Mouse (Mus musculus): ENCODE measurements at regions not wholly inside any gene's neighbourhood (a gene's known extent, or its start where the extent isn't known, plus 50 kb on each side); places are given as distances from the start of the nearest gene placed in this dataset.

- no peak for DNase-seq (ENCODE audit: low read depth)
- TF ChIP-seq CTCF (IDR thresholded peaks at IDR 0.05; ENCODE audit: borderline replicate concordance, extremely low read depth, insufficient read depth, insufficient read length): no peak
- no peak for TF ChIP-seq POLR2A (IDR thresholded peaks at IDR 0.05; ENCODE audit: borderline replicate concordance, extremely low read depth, insufficient read depth, insufficient read length, poor library complexity, severe bottlenecking)
Measured at GRCm38 (mm10) chr6:35608336-35608735, 68.6 kb upstream of the Mtpn start.

GRCm38 (mm10) chr6:35605100-35605499 lies 65.4 kb upstream of the Mtpn start:
- no peak for TF ChIP-seq POLR2A (IDR thresholded peaks at IDR 0.05; ENCODE audit: borderline replicate concordance, extremely low read depth, insufficient read depth, insufficient read length, poor library complexity, severe bottlenecking)
- no peak for DNase-seq (ENCODE audit: low read depth)

GRCm38 (mm10) chr6:35601373-35601772 lies 61.7 kb upstream of the Mtpn start:
- DNase-seq (ENCODE audit: low read depth): no peak
- no peak for TF ChIP-seq POLR2A (IDR thresholded peaks at IDR 0.05; ENCODE audit: borderline replicate concordance, extremely low read depth, insufficient read depth, insufficient read length, poor library complexity, severe bottlenecking)
- TF ChIP-seq CTCF (IDR thresholded peaks at IDR 0.05; ENCODE audit: borderline replicate concordance, extremely low read depth, insufficient read depth, insufficient read length): no peak

GRCm38 (mm10) chr6:35599841-35600240 lies 60.2 kb upstream of the Mtpn start:
- no peak for DNase-seq (ENCODE audit: low read depth)
- TF ChIP-seq CTCF (IDR thresholded peaks at IDR 0.05; ENCODE audit: borderline replicate concordance, extremely low read depth, insufficient read depth, insufficient read length): no peak
- no peak for TF ChIP-seq POLR2A (IDR thresholded peaks at IDR 0.05; ENCODE audit: borderline replicate concordance, extremely low read depth, insufficient read depth, insufficient read length, poor library complexity, severe bottlenecking)

- DNase-seq (ENCODE audit: low read depth): peak; percentile 69
- TF ChIP-seq POLR2A (IDR thresholded peaks at IDR 0.05; ENCODE audit: borderline replicate concordance, extremely low read depth, insufficient read depth, insufficient read length, poor library complexity, severe bottlenecking): no peak
- no peak for TF ChIP-seq CTCF (IDR thresholded peaks at IDR 0.05; ENCODE audit: borderline replicate concordance, extremely low read depth, insufficient read depth, insufficient read length)
Measured at GRCm38 (mm10) chr6:35598406-35599185, 58.9 kb upstream of the Mtpn start.

- no peak for TF ChIP-seq CTCF (IDR thresholded peaks at IDR 0.05; ENCODE audit: borderline replicate concordance, extremely low read depth, insufficient read depth, insufficient read length)
Measured at GRCm38 (mm10) chr6:35595012-35595411, 55.3 kb upstream of the Mtpn start.

GRCm38 (mm10) chr6:35592234-35592633 lies 52.5 kb upstream of the Mtpn start:
- DNase-seq (ENCODE audit: low read depth): no peak
- TF ChIP-seq POLR2A (IDR thresholded peaks at IDR 0.05; ENCODE audit: borderline replicate concordance, extremely low read depth, insufficient read depth, insufficient read length, poor library complexity, severe bottlenecking) (no peak), CTCF (IDR thresholded peaks at IDR 0.05; ENCODE audit: borderline replicate concordance, extremely low read depth, insufficient read depth, insufficient read length) (no peak)

More at GRCm38 (mm10) chr6:35595012-35595411, 55.3 kb upstream of the Mtpn start:
- no peak for DNase-seq (ENCODE audit: low read depth)
